ENCODE assay signal across 9 mouse cellular contexts in genomic region chr17:49432071-49432711, GRCm38 (mm10). TPM values are rescaled to one million over a fixed set of nuclear protein-coding genes. Genes with fewer than 3 reads are reported as not detected.
DNase-seq lines count a peak whose midpoint lies in the region; ATAC-seq and TF ChIP-seq lines count a peak whose summit lies in the region.
"Had no signal": no experiment of that assay in that cellular context is flagged by ENCODE, and none has a peak within 500 bp of the region (broad histone marks: within the 10 kb centered on the region; RNA-seq: fewer than 3 reads in every experiment).

No protein-coding gene starts in this region.

- peaks cover 83% of the 10 kb centered on the region for H3K4me1 ChIP-seq in G1E (ENCODE audit: insufficient read depth, low read depth, low read length)
- peaks cover 11% of the 10 kb centered on the region for H3K4me1 ChIP-seq in kidney, embryonic 14.5 days (ENCODE audit: control insufficient read depth, insufficient read depth, low read length)

- peak; percentile 44 to 81 for DNase-seq in adrenal gland, adult (ENCODE audit: inconsistent age in 2 of 2, low spot score in 1 of 2)
- no peak for DNase-seq in adrenal gland, postnatal 4 days (ENCODE audit: low spot score in 2 of 2)
- DNase-seq in G1E (ENCODE audit: low spot score) = no peak
- DNase-seq in gastrocnemius, postnatal 10 days = peak; percentile 27
- DNase-seq in lung, postnatal 10 days = peak; percentile 86
- DNase-seq in right cerebral cortex, adult 2 months (ENCODE audit: low spot score in 2 of 2) = no peak
- no peak for DNase-seq in frontal cortex, postnatal 25 days (ENCODE audit: low spot score in 2 of 2)

- TF ChIP-seq CTCF in G1E (IDR thresholded peaks at IDR 0.05; ENCODE audit: low read depth, low read length) = no peak

- no peak overlapping the region for H3K4me2 ChIP-seq in kidney, embryonic 14.5 days (replicated peaks; ENCODE audit: low read depth, low read length)

- WGBS in kidney, embryonic 14.5 days = 32% methylated on average over 4 of the region's 4 CpGs

- H3K36me3 ChIP-seq in G1E (replicated peaks) = peaks cover 69% of the 10 kb centered on the region
- peaks cover 20% of the 10 kb centered on the region; the same call in 1 of the 2 replicates for H3K36me3 ChIP-seq in kidney, embryonic 14.5 days (ENCODE audit: control insufficient read depth, insufficient read depth, low read length)

- no peaks in the 10 kb centered on the region for H3K27me3 ChIP-seq in G1E (ENCODE audit: insufficient read depth, low read length)
- H3K27me3 ChIP-seq in kidney, embryonic 14.5 days (ENCODE audit: control insufficient read depth, insufficient read depth, low read length) = no peaks in the 10 kb centered on the region

- peak; percentile 4 for ATAC-seq in G1E (ENCODE audit: extremely low read depth, insufficient number of reproducible peaks, low FRiP score, poor library complexity, severe bottlenecking)
- no peak for ATAC-seq in kidney, embryonic 14.5 days (ENCODE audit: low FRiP score, low TSS enrichment)

- no peak overlapping the region; the same call in 1 of the 2 replicates for H3K4me3 ChIP-seq in G1E (ENCODE audit: low read depth, low read length)
- H3K4me3 ChIP-seq in kidney, embryonic 14.5 days (ENCODE audit: low read length) = no peak overlapping the region
- H3K4me3 ChIP-seq: erythroblast, embryonic 14.5 days had no signal

- H3K27ac ChIP-seq in kidney, embryonic 14.5 days (ENCODE audit: low read depth, low read length) = peak overlapping the region; percentile 12; the same call in 1 of the 2 replicates

- H3K9me3 ChIP-seq in G1E (replicated peaks) = peaks cover 2% of the 10 kb centered on the region; the same call in 1 of the 2 replicates
- H3K9me3 ChIP-seq in kidney, embryonic 14.5 days (ENCODE audit: control insufficient read depth, low read length) = no peaks in the 10 kb centered on the region

- H3K9ac ChIP-seq in kidney, embryonic 14.5 days (ENCODE audit: low read depth, low read length) = no peak overlapping the region

RNA-seq across cellular contexts. Expression of gene Mocs1, which starts 4.0 kb away (rescaled TPM):
- total RNA-seq in adrenal gland, postnatal 4 days (2021) = 10 to 100 TPM; 49.9 to 58.4 TPM
- total RNA-seq in G1E (2014; fragmentation: Nextera tagmentation) (55.0 and 85.5 TPM in 2 replicates), G1E (2017) (30.2 and 32.2 TPM in 2 replicates)
- polyA plus RNA-seq in G1E (2012) = 37.0 and 38.8 TPM in 2 replicates
- 10 to 100 TPM; 14.6 to 15.9 TPM for total RNA-seq in gastrocnemius, postnatal 10 days (2021)
- polyA plus RNA-seq in kidney, embryonic 14.5 days (2014; fragmentation: Nextera tagmentation; extraction: Ambion mirVana) = 8.9 and 9.3 TPM in 2 replicates

Comparison
In these comparisons a context has a peak if more than half of its experiments do, and no peak if none do; other contexts are left out.
1. DNase-seq: peak in adrenal gland, adult (2 of 2), gastrocnemius, postnatal 10 days (single experiment) and lung, postnatal 10 days (single experiment); none in adrenal gland, postnatal 4 days (0 of 2), G1E (single experiment), right cerebral cortex, adult 2 months (0 of 2) and frontal cortex, postnatal 25 days (0 of 2).